Mouse (Mus musculus): Measurements from ENCODE around the gene Klhdc4.

GRCm38 (mm10) chr8:121861276-121861675, 31.9 kb upstream of the Klhdc4 start:
- TF ChIP-seq CTCF (IDR thresholded peaks at IDR 0.05; ENCODE audit: low read depth) = no peak
- no peak for TF ChIP-seq EP300 (optimal IDR thresholded peaks at IDR 0.05)
